Mouse (Mus musculus): ENCODE measurements at regions not wholly inside any gene's neighbourhood (a gene's known extent, or its start where the extent isn't known, plus 50 kb on each side); places are given as distances from the start of the nearest gene placed in this dataset.

- ATAC-seq = peak; percentile 80
- no peak for TF ChIP-seq CTCF (IDR thresholded peaks at IDR 0.05; ENCODE audit: low read depth)
- peak overlapping the region; percentile 7; the same call in 1 of the 2 replicates for H3K4me2 ChIP-seq (ENCODE audit: low read depth)
- WGBS = 14% methylated on average over 24 of the region's 24 CpGs
- H3K4me1 ChIP-seq (ENCODE audit: insufficient read depth) = 0 out of 2 replicates have a peak, but pooled peaks cover 8% of the 10 kb centered on the region
- no peaks in the 10 kb centered on the region for H3K9me3 ChIP-seq (ENCODE audit: low read length)
- peak; percentile 64 for DNase-seq
- H3K9ac ChIP-seq = no peak overlapping the region
- H3K27me3 ChIP-seq (ENCODE audit: insufficient read depth, low read length) = peaks cover 3% of the 10 kb centered on the region; the same call in 1 of the 2 replicates
- H3K36me3 ChIP-seq (ENCODE audit: insufficient read depth) = no peaks in the 10 kb centered on the region
- peak overlapping the region; percentile 40; the same call in 1 of the 2 replicates for H3K27ac ChIP-seq (ENCODE audit: low read depth, low read length)
- H3K4me3 ChIP-seq (ENCODE audit: low read depth, low read length) = no peak overlapping the region
Observed at GRCm38 (mm10) chr9:61102451-61103358, 269.5 kb upstream of the Tle3 start.

- 81% methylated on average over 15 of the region's 15 CpGs for WGBS
- DNase-seq (no peak), ATAC-seq (no peak)
- H3K4me2 ChIP-seq (ENCODE audit: low read depth) = no peak overlapping the region
- no peak overlapping the region for H3K4me3 ChIP-seq (ENCODE audit: low read depth, low read length)
- peaks cover 3% of the 10 kb centered on the region; the same call in 1 of the 2 replicates for H3K27me3 ChIP-seq (ENCODE audit: insufficient read depth, low read length)
- no peak overlapping the region for H3K27ac ChIP-seq (ENCODE audit: low read depth, low read length)
- H3K9me3 ChIP-seq (ENCODE audit: low read length) = no peaks in the 10 kb centered on the region
- H3K9ac ChIP-seq = no peak overlapping the region
- H3K36me3 ChIP-seq (ENCODE audit: insufficient read depth) = no peaks in the 10 kb centered on the region
- TF ChIP-seq CTCF (IDR thresholded peaks at IDR 0.05; ENCODE audit: low read depth) = no peak
- H3K4me1 ChIP-seq (ENCODE audit: insufficient read depth) = 0 out of 2 replicates have a peak, but pooled peaks cover 8% of the 10 kb centered on the region
Observed at GRCm38 (mm10) chr9:61105550-61106280, 266.5 kb upstream of the Tle3 start.

GRCm38 (mm10) chr9:61109519-61110285, 262.5 kb upstream of the Tle3 start:
- Histone ChIP-seq H3K27me3 (ENCODE audit: insufficient read depth, low read length) (peaks cover 6% of the 10 kb centered on the region; the same call in 1 of the 2 replicates), H3K36me3 (ENCODE audit: insufficient read depth) (no peaks in the 10 kb centered on the region), H3K4me3 (ENCODE audit: low read depth, low read length) (no peak overlapping the region), H3K9ac (no peak overlapping the region), H3K27ac (ENCODE audit: low read depth, low read length) (no peak overlapping the region), H3K4me1 (ENCODE audit: insufficient read depth) (no peaks in the 10 kb centered on the region; the same call in 1 of the 2 replicates), H3K4me2 (ENCODE audit: low read depth) (no peak overlapping the region), H3K9me3 (ENCODE audit: low read length) (no peaks in the 10 kb centered on the region)
- ATAC-seq (no peak), DNase-seq (no peak)
- no peak for TF ChIP-seq CTCF (IDR thresholded peaks at IDR 0.05; ENCODE audit: low read depth)
- 87% methylated on average over 5 of the region's 5 CpGs for WGBS

- Histone ChIP-seq H3K27ac (ENCODE audit: low read depth, low read length) (no peak overlapping the region), H3K9me3 (ENCODE audit: low read length) (no peaks in the 10 kb centered on the region), H3K9ac (no peak overlapping the region), H3K36me3 (ENCODE audit: insufficient read depth) (no peaks in the 10 kb centered on the region), H3K4me3 (ENCODE audit: low read depth, low read length) (no peak overlapping the region), H3K27me3 (ENCODE audit: insufficient read depth, low read length) (peaks cover 6% of the 10 kb centered on the region; the same call in 1 of the 2 replicates), H3K4me2 (ENCODE audit: low read depth) (peak overlapping the region; percentile 28; the same call in 1 of the 2 replicates), H3K4me1 (ENCODE audit: insufficient read depth) (no peaks in the 10 kb centered on the region; the same call in 1 of the 2 replicates)
- peak; percentile 2; the same call in 1 of the 2 replicates for ATAC-seq
- no peak for TF ChIP-seq CTCF (IDR thresholded peaks at IDR 0.05; ENCODE audit: low read depth)
- 21% methylated on average over 7 of the region's 7 CpGs for WGBS
- no peak for DNase-seq
Observed at GRCm38 (mm10) chr9:61111206-61111605, 261.0 kb upstream of the Tle3 start.

GRCm38 (mm10) chr9:61111733-61112415, 260.3 kb upstream of the Tle3 start:
- Histone ChIP-seq H3K27me3 (ENCODE audit: insufficient read depth, low read length) (peaks cover 6% of the 10 kb centered on the region; the same call in 1 of the 2 replicates), H3K9me3 (ENCODE audit: low read length) (no peaks in the 10 kb centered on the region), H3K36me3 (ENCODE audit: insufficient read depth) (no peaks in the 10 kb centered on the region), H3K27ac (ENCODE audit: low read depth, low read length) (no peak overlapping the region), H3K9ac (no peak overlapping the region), H3K4me2 (ENCODE audit: low read depth) (peak overlapping the region; percentile 28), H3K4me3 (ENCODE audit: low read depth, low read length) (no peak overlapping the region), H3K4me1 (ENCODE audit: insufficient read depth) (no peaks in the 10 kb centered on the region; the same call in 1 of the 2 replicates)
- TF ChIP-seq CTCF (IDR thresholded peaks at IDR 0.05; ENCODE audit: low read depth) = no peak
- DNase-seq (peak; percentile 80), ATAC-seq (peak; percentile 88)
- 18% methylated on average over 19 of the region's 19 CpGs for WGBS

GRCm38 (mm10) chr9:61119252-61119651, 252.9 kb upstream of the Tle3 start:
- no peak overlapping the region for H3K27ac ChIP-seq (ENCODE audit: low read depth, low read length)
- no peaks in the 10 kb centered on the region for H3K36me3 ChIP-seq (ENCODE audit: insufficient read depth)
- DNase-seq = no peak
- TF ChIP-seq CTCF (IDR thresholded peaks at IDR 0.05; ENCODE audit: low read depth) = no peak
- H3K4me1 ChIP-seq (ENCODE audit: insufficient read depth) = no peaks in the 10 kb centered on the region
- H3K27me3 ChIP-seq (ENCODE audit: insufficient read depth, low read length) = no peaks in the 10 kb centered on the region
- no peak for ATAC-seq
- no peaks in the 10 kb centered on the region for H3K9me3 ChIP-seq (ENCODE audit: low read length)
- no peak overlapping the region for H3K4me3 ChIP-seq (ENCODE audit: low read depth, low read length)
- H3K4me2 ChIP-seq (ENCODE audit: low read depth) = no peak overlapping the region
- no peak overlapping the region for H3K9ac ChIP-seq
- 83% methylated on average over 3 of the region's 3 CpGs for WGBS

All from forebrain, postnatal 0 days (tissue).